Mouse (Mus musculus) brain, embryonic 18.5 days (tissue): ENCODE data around the gene D030056L22Rik.

ENCODE experiments used
- DNase-seq: peaks from one replicate; pipeline ENCODE4 v3.0.0-alpha.2; 2012; ENCODE audit warnings: low read depth, low spot score

Gene D030056L22Rik

DNA sequence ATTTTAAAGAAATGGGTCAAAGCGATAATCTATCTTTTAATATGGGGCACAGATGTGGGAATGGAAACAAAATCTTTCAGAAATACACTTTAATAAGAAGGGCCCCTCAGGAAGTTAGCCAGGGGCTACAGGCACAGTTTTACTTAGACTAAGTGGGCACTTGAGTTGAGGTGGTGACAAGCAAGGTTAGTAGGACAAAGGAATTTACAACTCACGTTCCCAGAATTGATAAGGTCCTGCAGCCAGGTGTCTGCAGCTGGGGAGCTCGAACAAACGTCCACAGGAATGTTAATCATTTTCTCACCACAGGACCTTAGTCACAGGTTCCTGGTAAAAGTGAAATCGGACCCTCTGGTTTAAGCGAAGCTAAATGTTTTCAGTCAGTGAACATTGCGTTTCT is 18.1 kb downstream of the D030056L22Rik start:
- no peak for DNase-seq

DNA sequence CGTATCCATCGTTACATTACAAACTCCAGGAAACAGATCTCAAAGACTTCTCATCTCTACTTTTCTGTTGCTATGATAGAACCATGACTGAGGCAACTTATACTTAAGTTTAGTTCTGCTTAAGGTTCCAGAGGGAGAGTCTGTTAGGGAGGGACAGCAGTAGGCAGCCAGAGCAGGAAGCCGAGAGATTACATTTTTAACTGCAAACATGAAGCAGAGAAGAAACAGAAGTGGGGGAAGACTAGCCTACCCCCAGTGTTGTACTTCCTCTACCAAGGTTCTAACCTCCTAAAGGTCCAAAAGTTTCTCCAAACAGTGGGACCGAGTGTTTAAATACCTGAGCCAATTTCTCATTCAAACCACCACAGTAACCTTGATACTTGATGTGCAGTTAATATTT is 22.9 kb downstream of the D030056L22Rik start:
- DNase-seq: no peak

DNA sequence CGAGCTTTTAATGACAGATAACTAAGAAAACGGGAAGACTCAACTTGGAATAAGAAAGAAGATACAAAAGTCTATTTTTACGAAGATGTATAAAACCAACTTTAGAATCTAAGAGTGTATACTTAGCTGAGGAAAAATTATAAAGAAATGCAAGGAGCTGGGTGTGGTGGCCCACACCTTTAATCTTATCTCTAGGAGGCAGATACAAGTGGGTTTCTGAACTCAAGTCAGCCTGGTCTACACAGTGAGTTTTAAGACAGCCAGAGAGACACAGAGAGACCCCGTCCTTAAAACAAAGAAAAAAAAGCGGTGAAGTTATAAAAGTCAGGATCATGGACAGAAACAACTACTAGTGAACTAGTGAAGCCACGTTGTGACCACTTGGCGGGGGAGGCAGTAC is 26.2 kb downstream of the D030056L22Rik start:
- no peak for DNase-seq

DNA sequence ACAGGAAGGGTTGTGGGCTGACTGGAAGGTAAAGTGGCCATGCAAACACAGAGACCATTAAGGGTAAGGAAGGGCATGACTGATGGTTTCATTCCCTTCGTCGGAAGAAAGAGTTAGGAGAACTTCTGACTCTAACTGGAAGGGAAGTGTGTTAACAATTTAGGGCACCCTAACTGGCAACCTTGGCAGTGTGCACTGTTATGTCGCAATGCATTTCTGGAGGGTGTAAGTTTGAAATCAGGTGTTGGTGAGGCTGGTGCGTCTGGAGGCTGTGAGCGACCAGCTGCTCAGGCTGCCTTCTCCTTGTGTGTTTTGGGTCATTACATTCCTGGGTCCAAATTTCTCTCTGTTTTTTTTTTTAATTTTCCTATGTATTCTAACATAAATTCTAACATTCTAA is 31.0 kb downstream of the D030056L22Rik start:
- no peak for DNase-seq

DNA sequence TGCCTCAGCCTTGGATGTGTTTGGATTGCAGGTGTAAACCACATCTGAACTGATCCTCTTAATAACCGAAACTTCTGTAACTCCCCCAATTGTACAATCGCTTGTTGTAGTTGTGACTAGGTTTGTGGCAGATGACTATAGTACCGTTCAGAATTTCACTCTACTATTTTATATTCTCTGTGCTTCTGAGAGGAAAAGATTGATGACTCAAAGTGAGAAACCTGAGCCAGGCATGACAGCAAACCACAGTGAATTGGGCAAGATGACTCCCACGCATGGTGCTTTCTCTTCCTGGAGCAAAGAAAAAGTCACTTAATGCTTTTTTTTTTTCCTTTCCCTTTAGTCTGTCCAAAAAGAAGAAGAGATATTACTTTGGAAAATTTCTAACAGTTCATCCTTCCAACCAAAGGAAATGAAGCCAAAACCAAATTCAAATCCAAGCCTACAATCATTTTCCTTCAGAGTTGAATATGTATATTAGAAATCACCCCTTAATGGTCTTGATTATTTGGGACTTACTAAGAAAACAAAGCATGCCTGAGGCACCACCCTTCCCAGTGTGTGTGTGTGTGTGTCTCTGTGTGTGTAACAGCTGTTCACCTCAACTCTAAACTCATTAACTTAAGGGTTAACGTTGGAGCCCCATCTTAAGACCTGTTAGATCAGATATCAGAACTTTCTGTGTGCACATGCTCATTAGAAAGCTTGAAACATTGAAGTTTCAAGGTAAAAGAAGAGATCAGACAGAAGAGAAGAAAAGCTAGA is 33.8 kb downstream of the D030056L22Rik start:
- no peak for DNase-seq

GRCm38 (mm10) chr19:18747379-18747778 is 34.4 kb downstream of the D030056L22Rik start:
- DNase-seq: no peak

DNA sequence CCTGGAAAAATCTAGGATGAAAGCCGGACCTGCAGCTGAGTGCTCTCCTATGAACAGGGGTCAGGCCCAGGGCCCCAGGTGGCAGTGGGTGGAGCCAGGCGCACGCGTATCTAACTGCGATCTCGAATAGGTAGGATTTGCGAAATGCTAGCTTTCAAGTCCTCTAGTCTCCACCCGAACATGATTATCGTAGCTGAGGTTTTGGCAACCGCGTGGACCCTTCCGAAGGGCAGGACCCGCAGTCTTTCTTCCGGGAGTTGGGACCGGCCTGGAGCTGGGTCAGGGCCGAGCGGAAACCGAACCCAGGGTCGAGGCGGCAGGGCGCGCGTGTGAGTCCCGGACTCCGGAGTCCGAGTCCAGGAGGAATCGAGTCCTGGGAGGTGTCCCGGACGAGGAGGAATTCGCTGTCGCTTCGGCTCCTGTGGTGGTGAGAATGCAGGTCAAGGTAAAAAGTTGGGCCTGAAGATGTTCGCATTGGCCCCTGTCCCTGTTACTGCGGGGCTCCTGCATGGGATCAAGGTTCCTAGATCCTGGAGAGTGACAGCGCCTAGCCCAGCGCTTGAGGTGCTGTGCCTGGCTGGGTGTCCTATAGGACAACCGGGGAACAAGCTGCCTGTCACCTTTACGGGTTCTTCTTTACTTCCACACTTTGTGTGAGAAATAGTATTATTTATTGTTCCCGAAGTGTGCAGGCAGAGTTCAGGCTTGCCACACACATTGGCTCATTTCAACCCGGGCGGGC is 36.8 kb downstream of the D030056L22Rik start, which contains the start of gene Trpm6:
Trpm6 (plus strand) TSS at position 386 of the 742 bp plus-strand sequence.
- DNase-seq: no peak

- DNase-seq: no peak
These were observed 44.2 kb downstream of the D030056L22Rik start for GRCm38 (mm10) chr19:18757191-18757590.

DNA sequence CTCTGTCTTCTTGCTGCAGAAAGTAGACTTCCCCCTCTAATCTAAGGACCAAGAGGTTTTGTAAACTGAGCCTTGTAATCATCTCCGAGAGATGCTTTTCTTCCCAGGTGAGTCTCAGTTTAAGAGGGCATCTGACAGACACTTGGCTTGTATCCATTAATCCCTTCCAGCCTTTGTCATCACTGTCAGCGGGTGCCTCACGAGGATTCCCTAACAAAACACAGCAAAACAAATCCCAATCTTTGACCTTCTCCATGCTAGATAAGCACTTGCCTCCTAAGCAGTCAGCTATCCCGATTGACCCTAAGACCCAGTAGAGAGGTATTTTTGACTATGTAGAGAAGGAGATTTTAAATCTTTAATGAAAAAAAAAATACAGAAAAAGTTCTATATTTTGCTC is 44.7 kb downstream of the D030056L22Rik start:
- no peak for DNase-seq

- no peak for DNase-seq
These were observed 45.3 kb downstream of the D030056L22Rik start for GRCm38 (mm10) chr19:18758269-18758668.

DNA sequence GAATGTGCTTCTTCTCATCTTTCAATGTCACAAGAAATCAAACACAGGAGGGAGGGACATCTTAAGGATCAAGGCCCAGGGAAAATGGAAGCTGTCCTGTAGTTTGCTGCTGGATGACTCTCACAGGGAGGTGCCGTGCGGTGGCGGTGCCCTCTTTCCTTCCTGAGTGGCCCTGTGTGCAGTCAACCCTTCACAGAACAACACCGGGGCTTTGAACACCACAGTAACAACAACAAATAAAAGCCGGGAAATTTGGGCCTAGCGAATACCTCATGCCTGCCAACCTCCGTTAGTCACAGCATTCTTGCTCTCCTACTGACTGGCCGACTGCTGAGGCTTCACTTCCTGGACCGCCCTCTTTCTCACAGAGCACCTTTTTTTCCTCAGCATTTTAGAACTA is 45.9 kb downstream of the D030056L22Rik start:
- DNase-seq: no peak

DNA sequence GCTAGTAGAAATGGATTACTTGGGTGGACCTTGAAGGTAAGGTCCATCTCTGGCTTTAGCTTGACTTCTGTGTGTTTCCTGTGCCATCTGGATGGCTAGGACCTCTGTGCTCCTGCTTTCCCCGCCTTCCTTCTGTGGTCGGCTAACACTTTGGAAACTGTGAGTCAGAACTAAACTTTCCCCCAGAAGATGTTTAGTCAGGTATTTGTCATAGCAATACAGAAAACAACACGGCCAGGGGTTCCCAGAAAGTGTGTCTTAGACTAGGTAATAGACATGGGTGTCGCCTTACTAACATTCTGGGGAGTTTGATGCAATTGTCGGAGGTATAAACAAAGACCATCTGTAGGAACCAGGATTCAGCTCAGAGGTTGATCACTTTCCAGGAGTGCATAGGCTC is 53.4 kb downstream of the D030056L22Rik start:
- no peak for DNase-seq
